Mouse (Mus musculus) left cerebral cortex, postnatal 10 days (tissue): ENCODE data around the gene Tulp4. TPM values are rescaled to one million over a fixed set of nuclear protein-coding genes. Genes with fewer than 3 reads are reported as not detected.

Experiments used
- DNase-seq, 2 experiments: peaks; one replicate each; pipeline ENCODE4 v3.0.0; 2021 to 2022; ENCODE audit warnings: low spot score in 2 of 2, mixed read lengths in 1 of 2; ENCODE audit errors: extremely low spot score in 1 of 2
- intact Hi-C: fragments of 180-260 bp; cut with DNase I; formaldehyde crosslinking; loops from one replicate; pipeline ENCODE4 v1.15.1; 2025
- total RNA-seq, 2 experiments: library from RNA; stranded (reverse); gene quantifications; 2 replicates each; pipeline ENCODE4 v1.2.3; 2021

Tulp4 gene
- total RNA-seq, 2 experiments from 2014 or later, result 296 to 306 TPM

DNA sequence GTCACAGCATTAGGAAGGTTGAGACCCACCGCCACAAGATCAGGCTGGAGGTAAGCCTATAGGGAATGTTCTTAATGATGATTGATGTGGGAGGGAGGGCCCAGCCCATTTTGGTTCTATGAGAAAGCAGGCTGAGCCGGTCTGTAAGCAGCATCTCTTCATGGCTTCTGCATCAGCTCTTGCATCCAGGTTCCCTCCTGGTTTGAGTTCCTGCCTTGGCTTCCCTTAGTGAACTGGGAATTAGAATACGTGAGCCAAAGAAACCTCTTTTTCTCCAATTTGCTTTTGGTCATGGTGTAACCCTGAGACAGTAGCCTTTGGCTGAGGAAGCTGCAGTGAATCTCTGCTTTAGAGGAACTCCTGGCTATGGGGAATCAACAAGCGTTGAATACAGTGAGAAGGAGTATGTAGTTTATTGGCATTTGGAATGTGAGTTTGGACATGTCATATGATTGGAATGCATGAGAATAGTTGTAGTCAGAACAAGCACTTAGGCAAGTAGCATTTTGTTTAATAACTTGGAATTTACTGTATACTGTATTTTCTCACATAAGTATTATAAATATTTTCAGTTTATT, 11.0 kb downstream of the Tulp4 start:
- intact Hi-C loops, result no loop called here
- DNase-seq, result no peak

DNA sequence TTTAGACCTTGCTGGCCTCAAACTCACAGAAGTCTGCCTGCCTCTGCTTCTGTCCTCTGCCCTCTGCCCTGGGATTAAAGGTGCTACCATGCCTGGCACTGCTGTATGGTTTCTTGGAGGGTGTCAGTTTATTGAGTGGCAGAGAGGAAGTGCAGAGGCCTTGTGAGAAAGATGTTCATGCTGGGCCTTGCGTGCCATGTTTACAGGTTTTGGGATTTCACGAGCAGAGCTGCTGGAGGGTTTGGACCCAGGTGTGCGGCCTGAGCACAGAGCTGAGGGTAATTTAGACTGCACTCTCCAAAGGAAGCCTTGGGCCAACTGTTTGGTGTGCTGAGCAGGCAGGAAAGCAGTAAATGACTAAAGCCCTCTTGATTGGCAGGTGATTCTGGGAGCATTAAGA, 11.7 kb downstream of the Tulp4 start:
- intact Hi-C loops, result no loop called here

DNA sequence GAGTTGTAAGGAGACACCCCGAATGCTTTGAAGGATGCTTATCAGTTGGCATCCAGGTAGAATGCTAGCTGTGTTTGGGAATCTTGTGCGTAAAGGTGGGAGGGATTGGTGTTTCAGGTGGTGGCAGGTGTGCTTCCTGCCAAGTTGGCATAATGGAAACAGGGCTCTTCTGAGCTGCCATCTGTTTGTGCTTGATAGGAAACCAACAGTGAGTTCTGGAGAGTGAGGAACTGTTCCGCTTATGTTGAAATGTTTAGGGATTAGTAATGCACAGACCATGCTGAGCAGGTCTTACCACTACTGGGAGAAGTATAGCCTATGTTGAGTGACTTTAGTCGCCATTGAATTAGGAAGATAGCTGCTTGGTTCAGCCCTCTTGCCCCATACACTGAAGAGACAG, 12.6 kb downstream of the Tulp4 start:
- intact Hi-C loops, result no loop called here
- DNase-seq, result no peak

More for the DNA sequence above, 11.7 kb downstream of the Tulp4 start:
- DNase-seq, result no peak

DNA sequence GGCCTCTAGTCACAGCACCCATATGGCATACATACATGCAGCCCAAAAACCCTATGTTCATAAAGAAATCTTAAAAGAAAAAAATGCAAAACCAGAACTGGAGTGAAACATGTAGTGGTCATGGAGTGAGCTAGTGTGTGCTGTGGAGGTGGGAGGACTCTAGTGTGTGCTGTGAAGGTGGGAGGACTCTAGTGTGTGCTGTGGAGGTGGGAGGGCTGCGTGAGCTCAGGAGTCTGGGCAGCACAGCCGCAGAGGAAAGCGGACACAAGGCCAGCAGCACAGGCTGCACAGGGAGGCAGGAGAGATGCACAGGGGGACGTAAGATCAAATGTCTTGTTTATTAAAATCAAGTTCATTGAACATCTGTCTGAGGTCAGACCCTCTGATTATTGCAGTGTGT, 17.5 kb downstream of the Tulp4 start:
- no peak for DNase-seq
- intact Hi-C loops, result loop anchor here (2.0 kb wide), 1 partner anchor 15 kb away; no protein-coding TSS in a partner anchor

DNA sequence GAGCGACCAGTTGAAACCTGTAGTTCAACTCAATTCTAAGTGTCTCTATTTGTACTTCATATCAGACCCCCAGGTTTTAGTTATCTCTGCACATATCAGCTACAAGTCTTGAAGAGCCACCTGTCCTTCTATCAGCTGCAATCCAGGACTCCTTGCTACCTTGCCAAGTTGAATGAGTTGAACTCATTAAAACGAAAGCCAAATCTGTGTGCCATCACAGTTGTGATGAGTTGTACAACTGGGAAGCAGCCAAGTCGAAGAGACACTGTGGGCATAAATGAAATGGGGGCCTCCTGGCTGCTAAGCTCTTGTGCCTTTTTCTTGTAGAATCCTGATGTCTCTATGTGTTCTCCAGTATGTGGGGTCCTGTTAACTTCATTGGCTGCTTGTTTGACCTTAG, 19.2 kb downstream of the Tulp4 start:
- intact Hi-C loops, result no loop called here
- DNase-seq, result no peak

DNA sequence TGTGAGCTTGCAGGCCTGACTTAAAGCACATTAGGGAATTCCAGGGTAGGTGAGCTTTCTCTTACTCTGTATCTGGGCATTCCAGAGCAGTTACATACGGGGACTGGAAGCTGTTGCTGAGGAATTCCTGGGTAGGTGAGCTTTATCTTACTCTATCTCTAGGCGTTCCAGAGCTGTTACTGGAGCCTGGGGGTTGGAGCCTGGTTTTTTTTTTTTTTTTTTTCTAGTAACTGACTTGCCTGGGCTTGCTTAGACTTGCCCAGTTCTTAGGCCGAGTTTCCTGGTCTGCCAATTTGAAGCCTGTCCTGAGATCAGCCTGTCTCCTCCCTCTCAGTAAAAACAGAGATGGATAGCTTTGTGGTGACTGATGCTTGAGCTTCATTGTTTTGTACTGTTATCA, 21.8 kb downstream of the Tulp4 start:
- no peak for DNase-seq
- intact Hi-C loops, result no loop called here

DNA sequence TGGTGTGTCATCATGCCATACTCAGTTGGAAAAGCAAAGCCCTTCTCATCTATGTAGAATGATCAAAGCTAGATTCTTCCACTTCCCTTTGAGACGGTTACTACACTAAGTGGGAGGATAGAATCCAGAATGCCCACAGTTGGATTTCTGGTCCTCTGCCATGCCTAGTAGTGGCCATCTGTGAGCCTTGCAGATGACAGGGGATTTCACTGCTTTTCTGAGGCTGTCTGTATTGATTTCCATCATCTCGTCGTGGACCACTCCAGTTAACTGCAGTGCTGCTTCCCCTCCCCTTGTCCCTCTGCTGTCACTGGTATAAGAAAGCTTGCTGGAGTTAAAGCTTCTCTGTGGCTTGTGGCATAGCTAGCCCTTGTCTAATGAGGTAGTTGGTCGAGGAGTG, 23.1 kb downstream of the Tulp4 start:
- peak in 1 of 2 experiments; percentile 25 for DNase-seq
- intact Hi-C loops, result no loop called here

DNA sequence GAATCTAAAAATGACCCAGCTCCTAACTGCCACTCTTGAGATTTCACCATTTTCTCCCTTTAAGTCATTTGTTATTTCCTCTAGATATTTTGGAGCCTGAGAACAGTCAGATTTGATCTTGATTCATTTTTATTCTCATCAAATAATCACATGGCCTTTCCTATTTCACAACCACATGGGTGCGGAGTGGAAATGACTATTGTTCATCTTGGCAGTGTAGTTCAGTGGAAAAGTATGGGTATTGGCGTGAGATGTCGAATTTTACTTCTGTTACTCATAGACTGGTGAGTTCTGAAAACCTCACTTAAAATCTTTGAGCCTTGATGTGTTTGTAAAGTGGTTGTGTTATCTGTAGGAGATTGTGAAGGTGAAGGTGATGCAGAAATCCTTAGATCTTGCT, 24.8 kb downstream of the Tulp4 start:
- DNase-seq, result no peak
- intact Hi-C loops, result no loop called here

DNA sequence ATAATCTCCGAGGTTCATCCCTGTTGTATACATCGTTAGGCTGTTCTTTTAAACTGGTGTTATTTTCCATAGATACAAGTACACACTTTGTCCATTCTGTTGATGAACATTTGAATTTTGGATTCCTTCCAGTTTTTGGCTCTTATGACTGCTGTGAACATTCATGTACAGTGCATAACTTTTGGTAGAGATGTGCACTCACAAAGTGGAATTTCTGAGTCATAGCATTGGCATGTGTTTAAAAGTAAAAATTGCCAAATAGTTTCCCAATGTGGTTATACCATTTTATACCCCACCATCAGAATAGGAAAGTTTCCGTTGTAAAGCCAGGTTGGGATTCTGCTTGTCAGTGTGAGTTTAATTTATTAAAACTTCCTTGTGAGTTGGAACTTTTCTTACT, 34.6 kb downstream of the Tulp4 start:
- no peak for DNase-seq
- intact Hi-C loops, result no loop called here

DNA sequence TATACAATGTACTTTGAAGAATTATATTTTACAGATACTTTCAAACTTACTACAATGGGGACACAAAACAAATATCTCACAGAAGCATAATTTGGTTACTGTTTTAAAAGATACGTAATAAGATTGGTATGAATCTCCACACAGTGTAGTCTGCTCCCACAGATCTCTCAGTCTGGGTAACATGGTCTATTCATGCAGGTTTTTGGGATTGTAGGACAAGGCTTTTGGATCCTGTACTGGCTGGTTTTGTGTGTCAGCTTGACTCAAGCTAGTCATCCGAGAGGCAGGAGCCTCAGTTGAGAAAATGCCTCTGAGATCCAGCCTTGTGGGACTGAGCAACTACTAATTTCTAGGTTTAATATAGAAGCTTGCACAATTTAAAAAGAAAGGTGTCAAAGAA, 35.1 kb downstream of the Tulp4 start:
- intact Hi-C loops, result no loop called here
- no peak for DNase-seq

DNA sequence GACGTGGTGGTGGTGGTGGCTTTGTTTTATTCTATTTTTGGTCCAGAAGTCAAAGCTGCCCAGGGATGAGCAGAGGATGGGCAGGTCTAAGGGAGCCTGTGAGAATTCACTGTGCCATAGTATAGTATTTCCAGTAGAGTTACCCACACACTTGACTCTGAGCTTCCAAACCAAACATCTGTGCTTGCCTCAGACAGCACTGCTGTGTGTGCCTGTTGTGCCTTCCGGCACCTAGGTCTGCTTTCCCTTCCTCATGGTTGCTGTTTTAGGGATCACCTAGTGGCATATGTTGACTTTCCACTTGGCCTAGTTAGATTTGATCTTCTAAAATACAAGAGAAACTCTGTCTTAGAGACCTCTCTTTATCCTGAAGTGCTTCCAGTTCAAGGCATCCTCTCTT, 39.0 kb downstream of the Tulp4 start:
- intact Hi-C loops, result no loop called here
- DNase-seq, result no peak

DNA sequence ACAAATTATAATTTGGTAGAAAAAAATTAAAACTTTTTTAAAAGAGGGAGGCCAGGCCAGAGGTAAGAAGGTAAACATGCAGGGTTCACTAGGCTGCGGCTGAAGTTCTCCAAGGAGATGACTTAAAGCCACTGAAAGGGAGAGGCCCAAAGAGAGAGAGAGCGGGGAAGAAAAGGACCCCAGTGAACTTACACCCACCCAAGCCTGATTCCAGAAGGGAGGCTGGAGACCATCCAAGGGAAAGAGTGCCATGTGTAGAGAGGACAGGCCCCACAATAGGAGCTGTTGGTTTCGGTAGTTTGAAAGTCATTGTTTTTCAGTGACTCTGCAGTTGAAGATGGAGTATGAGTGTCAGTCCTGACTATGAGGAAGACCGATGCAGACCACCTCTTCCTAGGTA, 46.7 kb downstream of the Tulp4 start:
- no peak for DNase-seq
- intact Hi-C loops, result no loop called here

DNA sequence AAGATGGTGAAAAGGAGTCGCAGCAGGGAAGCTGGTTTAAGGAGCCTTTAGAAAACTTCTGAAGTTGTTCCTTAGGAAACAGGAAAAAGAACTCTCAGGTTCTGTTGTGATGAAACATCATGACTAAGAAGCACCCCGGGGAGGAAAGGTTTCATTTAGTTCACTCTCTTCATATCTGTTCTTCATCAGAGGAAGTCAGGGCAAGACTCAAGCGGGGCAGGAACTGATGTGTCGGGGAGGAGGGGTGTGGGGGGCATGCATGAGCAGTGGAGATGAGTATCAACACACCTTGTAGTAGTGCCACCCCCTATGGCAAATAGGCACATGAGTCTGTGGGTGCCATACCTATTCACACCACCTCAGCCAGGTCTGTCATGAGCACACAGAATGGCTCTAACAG, 47.3 kb downstream of the Tulp4 start:
- intact Hi-C loops, result no loop called here
- no peak for DNase-seq

DNA sequence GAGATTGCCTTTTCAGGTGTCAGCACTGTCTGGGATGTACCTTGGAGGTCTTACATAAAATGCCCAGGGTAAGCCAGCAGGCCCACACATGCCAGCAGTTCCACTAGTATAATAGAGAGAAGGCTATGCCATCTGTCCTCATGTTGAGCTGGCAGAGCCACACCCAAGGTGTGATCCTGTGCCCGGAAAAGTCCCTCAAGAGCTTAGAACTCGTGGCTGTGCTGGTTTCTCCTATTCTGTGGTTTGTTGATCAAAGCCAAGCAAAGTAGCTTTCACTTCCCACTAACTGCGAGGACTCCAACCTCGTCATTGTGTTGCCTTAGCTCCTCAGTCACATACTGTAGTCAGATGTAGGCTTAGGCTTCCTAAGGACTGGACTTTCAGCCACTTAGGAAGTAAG, 48.1 kb downstream of the Tulp4 start:
- intact Hi-C loops, result no loop called here
- no peak for DNase-seq

DNA sequence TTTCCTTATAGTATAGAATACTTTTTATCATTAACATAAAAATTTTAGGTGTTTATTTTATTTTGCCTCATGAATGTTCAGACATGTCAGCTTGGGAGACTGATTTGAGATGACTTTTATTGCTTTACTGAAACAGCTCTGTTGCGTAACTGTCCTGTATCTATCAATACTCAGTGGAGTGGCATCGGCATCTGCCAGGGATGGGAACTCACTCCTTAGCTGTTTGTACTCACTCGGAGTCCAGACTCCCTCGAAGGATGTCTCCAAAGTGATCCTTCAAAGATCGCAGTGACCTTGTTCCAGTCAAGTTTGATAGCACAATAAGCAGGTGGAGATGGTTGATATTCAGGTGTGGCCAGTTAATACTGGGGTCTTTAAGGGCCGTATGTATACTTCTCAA, 54.3 kb downstream of the Tulp4 start:
- no peak for DNase-seq
- intact Hi-C loops, result no loop called here

DNA sequence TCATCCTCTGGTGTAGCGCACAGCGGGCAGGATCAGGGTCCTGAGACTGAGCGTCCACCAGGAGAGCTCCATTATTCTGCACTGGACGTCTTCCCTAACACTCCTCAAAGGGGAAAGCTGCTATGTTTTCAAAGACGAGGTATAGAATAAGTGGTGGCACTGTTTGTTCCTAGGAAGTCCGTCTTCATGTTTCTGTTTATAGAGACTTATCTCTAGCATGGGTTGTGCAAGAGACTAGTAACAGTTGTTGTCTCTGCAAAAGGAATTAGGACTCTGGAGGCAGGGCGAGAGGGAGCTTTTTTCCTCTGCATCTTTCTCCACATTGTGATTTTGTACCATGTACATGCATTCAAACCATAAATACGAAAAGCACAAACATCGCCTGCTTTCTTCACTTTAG, 55.7 kb downstream of the Tulp4 start:
- intact Hi-C loops, result no loop called here
- no peak for DNase-seq

DNA sequence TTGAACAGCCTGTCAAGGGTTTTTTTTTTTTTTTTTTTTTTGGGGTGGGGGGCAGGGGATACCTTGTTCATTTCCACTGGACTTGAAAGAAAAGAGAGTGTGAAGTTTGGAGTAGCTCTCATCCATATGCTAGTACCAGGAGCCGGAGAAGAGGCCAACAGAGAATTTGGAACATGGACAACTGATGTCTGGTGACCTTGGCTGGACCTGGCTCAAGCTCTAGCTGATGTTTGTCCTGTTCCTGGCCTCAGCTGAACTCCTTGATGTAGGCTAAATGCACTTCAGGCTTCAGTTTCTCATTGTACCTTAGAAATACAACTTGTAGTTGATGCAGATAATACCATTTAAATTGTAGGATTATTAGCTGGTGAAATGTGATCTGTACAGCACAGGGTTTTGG, 56.5 kb downstream of the Tulp4 start:
- no peak for DNase-seq
- intact Hi-C loops, result no loop called here

DNA sequence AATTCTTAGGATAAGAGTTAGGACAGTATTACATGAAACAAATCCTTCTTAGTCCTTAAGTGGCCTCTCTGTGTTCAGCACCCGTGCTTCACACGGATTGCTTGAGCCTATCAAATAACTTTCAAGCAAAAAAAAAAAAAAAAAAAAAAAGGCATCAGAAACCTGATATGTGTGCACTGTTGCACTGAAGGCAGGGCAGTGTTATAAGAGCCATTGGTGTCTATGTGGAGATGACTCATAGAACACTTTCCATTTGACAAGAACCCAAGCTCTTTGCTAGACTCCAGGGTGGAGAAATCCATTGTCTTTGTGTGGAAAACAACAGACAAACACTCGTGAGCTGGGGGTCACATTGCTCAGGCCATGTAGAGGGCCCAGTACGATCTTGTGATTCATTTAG, 58.7 kb downstream of the Tulp4 start:
- intact Hi-C loops, result loop anchor here (5.0 kb wide), 1 partner anchor 58 kb away; the partner anchor contains the start of gene Tulp4
- no peak for DNase-seq

DNA sequence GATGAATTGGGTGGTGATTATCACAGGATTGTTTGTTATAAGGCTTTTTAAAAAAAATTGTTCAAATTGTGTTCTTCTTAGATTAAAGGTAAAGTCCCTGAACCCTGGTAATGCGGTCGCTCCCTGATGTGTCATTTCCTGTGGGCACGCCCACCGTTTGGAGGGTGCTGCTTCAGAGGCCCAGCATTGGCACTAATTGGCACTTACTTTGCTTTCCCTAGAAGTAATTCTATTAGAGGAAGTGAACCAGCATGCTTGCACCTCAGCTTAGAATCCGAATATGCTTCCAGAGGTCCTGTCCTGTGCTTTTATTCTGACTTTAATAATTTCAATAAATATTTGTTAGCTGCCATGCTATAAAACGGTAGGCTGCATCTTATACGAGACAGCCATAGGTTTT, 66.2 kb downstream of the Tulp4 start:
- intact Hi-C loops, result no loop called here
- no peak for DNase-seq

DNA sequence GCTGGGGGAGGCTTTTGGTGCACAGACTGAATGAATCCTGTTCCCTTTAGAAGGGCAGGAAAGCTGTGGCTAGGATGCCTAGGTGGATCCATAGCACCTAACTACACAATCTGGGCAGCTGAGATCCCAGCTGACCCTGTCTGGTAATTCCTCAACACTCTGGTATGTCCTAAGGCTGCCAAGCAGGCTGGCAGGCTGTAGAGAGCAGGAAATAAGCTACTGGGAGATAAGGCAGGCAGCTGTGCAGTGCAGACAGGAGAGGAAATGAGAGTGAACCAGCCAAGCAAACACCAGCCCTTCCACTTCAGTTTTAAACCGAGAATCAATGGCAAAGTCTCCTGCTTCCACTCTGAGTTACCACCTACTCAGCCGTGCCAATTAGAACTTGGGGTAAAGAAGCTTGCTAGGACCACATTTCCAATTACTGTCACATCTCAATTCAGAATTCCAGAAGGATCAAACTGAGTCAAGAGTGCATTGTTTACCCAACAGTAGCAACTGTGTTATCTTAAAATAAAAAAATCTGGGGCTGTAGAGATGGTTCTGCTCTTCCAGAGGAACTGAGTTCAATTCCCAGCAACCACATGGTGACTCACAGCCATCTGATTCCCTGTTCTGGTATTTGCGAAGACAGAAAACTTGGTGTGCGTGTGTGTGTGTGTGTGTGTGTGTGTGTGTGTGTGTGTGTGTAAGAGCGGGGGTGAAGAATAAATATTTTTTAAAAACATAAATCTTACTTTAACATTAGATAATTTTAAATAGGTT, 66.9 kb downstream of the Tulp4 start:
- intact Hi-C loops, result no loop called here
- DNase-seq, result peak; percentile 23 to 37

DNA sequence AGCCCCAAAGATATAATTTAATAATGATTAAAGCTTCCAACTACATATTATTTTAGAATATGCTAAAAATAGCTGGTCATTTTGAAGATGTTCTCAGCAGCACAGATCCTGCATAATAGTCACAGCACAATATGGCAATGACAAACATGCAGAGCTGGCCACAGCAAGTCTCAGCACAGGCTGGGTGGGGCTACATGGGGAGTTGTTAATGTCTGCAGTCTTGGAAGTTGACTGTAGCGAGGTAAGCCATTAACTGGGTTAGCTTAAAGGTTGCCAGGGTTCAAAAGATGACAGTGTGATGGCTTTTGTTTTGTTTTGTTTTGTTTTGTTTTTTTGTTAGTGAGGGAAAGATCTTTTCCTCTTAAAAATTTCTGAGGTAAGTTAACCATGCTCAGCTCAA, 68.3 kb downstream of the Tulp4 start:
- no peak for DNase-seq
- intact Hi-C loops, result no loop called here
